Mouse (Mus musculus) lung, postnatal 36 days (tissue): ENCODE measurements at regions not wholly inside any gene's neighbourhood (a gene's known extent, or its start where the extent isn't known, plus 50 kb on each side); places are given as distances from the start of the nearest gene placed in this dataset.
A peak's percentile ranks its signal among the peaks of the same experiment; 100 is the strongest.
"Not testable (repeated sequence)": the region's sequence is repeated elsewhere in the genome, so short reads cannot be mapped to it uniquely, and the experiment has no call there.

Experiments
- DNase-seq: peaks from one replicate; pipeline ENCODE4 v3.0.0; 2022; ENCODE audit warnings: mixed read lengths

- no peak for DNase-seq
These were observed 78.8 kb downstream of the Tpbg start for GRCm38 (mm10) chr9:85920745-85921614.

GRCm38 (mm10) chr9:85925259-85925658 is 83.1 kb downstream of the Tpbg start:
- no peak for DNase-seq

GRCm38 (mm10) chr9:85932209-85932608 is 90.0 kb downstream of the Tpbg start:
- no peak for DNase-seq

- DNase-seq, result not testable (repeated sequence)
These were observed 101.0 kb downstream of the Tpbg start for GRCm38 (mm10) chr9:85943066-85943684.

- DNase-seq, result no peak
These were observed 106.4 kb downstream of the Tpbg start for GRCm38 (mm10) chr9:85948495-85949137.

- no peak for DNase-seq
These were observed 109.6 kb downstream of the Tpbg start for GRCm38 (mm10) chr9:85951777-85952176.

- DNase-seq, result no peak
These were observed 127.9 kb downstream of the Tpbg start for GRCm38 (mm10) chr9:85970076-85970475.

GRCm38 (mm10) chr9:85981428-85981827 is 139.2 kb downstream of the Tpbg start:
- DNase-seq, result no peak

- DNase-seq, result not testable (repeated sequence)
These were observed 141.3 kb downstream of the Tpbg start for GRCm38 (mm10) chr9:85983516-85983915.

- no peak for DNase-seq
These were observed 143.5 kb downstream of the Tpbg start for GRCm38 (mm10) chr9:85985671-85986070.

- DNase-seq, result no peak
These were observed 144.0 kb downstream of the Tpbg start for GRCm38 (mm10) chr9:85986142-85986541.

GRCm38 (mm10) chr9:86002996-86003395 is 160.8 kb downstream of the Tpbg start:
- no peak for DNase-seq

- no peak for DNase-seq
These were observed 169.5 kb downstream of the Tpbg start for GRCm38 (mm10) chr9:86011661-86012060.

GRCm38 (mm10) chr9:86015841-86016240 is 173.7 kb downstream of the Tpbg start:
- no peak for DNase-seq

GRCm38 (mm10) chr9:86020133-86020532 is 178.0 kb downstream of the Tpbg start:
- DNase-seq, result no peak

- DNase-seq, result no peak
These were observed 178.6 kb downstream of the Tpbg start for GRCm38 (mm10) chr9:86020765-86021164.

GRCm38 (mm10) chr9:86030738-86031137 is 188.6 kb downstream of the Tpbg start:
- no peak for DNase-seq

GRCm38 (mm10) chr9:86044098-86044497 is 201.9 kb downstream of the Tpbg start:
- peak; percentile 0 for DNase-seq

- DNase-seq, result no peak
These were observed 215.9 kb downstream of the Tpbg start for GRCm38 (mm10) chr9:86058116-86058515.

GRCm38 (mm10) chr9:86060049-86060448 is 217.9 kb downstream of the Tpbg start:
- no peak for DNase-seq

GRCm38 (mm10) chr9:86061230-86061629 is 219.1 kb downstream of the Tpbg start:
- DNase-seq, result no peak

- DNase-seq, result no peak
These were observed 237.1 kb downstream of the Tpbg start for GRCm38 (mm10) chr9:86079275-86079674.

GRCm38 (mm10) chr9:86081873-86082272 is 239.7 kb downstream of the Tpbg start:
- no peak for DNase-seq

- no peak for DNase-seq
These were observed 250.8 kb downstream of the Tpbg start for GRCm38 (mm10) chr9:86092998-86093397.
